Mouse (Mus musculus) large intestine, adult 2 months (tissue): Measurements from ENCODE around the gene Gnai3. TPM values are rescaled to one million over a fixed set of nuclear protein-coding genes. Genes with fewer than 3 reads are reported as not detected.

Source experiments
- DNase-seq: peaks from one replicate; pipeline ENCODE4 v3.0.0-alpha.2; 2012; ENCODE audit warnings: low read depth, low spot score
- WGBS: fragments of 180-500 bp; shearing (Covaris S2); methylation state at CpG from one replicate; pipeline ENCODE4 v1.1.7; 2018; 5-methylcytosine and 5-hydroxymethylcytosine counted together
- polyA plus RNA-seq: library from polyadenylated mRNA; depleted of rRNA; stranded (reverse); fragments of >200 nt; gene quantifications from 2 replicates; pipeline ENCODE4 v1.2.3, GENCODE M21; 2012

The Gnai3 gene
- polyA plus RNA-seq, 1 experiment = 35.7 TPM

- WGBS = 79% methylated on average over 3 of the region's 3 CpGs
Observed at GRCm38 (mm10) chr3:108121101-108121500, 24.8 kb downstream of the Gnai3 start.

GRCm38 (mm10) chr3:108117465-108117864 lies 28.5 kb downstream of the Gnai3 start:
- no peak for DNase-seq
- WGBS = 83% methylated on average over 6 of the region's 6 CpGs

More at GRCm38 (mm10) chr3:108121101-108121500, 24.8 kb downstream of the Gnai3 start:
- no peak for DNase-seq

- WGBS = 28% methylated on average over 7 of the region's 7 CpGs
- peak; percentile 71 for DNase-seq
Observed at GRCm38 (mm10) chr3:108113591-108114289, 32.2 kb downstream of the Gnai3 start.

DNA sequence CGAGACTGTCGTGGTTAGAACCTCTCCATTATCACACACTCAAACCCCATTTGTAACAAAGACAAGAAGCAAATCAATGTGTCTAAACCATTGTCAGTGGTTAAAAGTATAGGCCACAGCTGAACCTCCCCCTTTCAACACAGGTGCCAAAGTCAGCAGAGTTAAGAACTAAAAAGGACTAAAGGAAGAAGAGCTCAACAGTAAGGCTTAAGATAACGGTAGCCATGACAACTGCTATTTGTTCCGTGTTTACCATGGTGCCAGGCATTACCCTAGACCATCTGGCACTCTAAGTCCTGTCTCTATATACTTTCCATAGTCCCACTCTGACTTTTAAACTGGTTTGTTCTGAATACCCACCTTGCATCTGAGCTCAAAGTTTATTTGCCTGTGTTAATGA lies 33.3 kb downstream of the Gnai3 start:
- DNase-seq = no peak
- 38% methylated on average over 4 of the region's 4 CpGs for WGBS

DNA sequence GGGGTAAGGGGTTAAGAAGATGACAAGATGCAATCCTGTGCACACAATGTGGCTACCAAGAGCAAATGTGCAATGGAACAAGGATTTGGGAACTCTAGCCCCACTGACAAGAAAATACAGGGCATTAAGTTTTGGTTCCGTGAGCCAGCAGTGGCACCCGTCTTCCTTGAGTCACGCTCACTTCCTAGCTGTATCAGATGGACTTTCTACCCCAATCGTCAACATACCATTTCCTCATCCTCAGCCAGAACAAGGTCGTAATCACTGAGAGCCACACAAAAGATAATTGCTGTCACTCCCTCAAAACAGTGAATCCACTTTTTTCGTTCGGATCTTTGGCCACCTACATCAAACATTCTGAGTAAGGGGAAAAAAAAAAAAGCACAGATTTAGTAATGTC lies 33.7 kb downstream of the Gnai3 start:
- WGBS = 31% methylated on average over 7 of the region's 7 CpGs

DNA sequence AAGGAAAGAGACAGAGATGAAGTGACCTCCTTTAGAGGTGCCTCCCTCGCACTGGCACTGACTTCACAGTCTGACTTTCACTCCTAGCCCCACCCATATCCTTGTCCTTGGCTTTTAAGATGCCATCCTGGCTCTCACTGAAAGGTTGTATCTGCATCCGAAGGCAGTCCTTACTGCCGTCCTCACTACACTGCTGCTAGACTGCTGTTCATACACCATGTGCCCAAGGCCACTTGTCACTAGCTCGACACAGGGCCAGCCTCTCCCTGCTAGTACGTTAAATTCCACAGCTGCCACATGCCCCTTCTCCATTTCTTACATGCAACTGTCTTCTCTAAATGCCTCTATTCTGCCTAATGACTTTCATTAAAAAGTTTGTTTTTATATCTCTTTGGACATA lies 34.6 kb downstream of the Gnai3 start:
- WGBS = 64% methylated on average over 5 of the region's 5 CpGs
- no peak for DNase-seq

More for the DNA sequence above, 33.7 kb downstream of the Gnai3 start:
- DNase-seq = peak; percentile 59

- no peak for DNase-seq
- 89% methylated on average over 3 of the region's 3 CpGs for WGBS
Observed at GRCm38 (mm10) chr3:108105281-108105680, 40.7 kb downstream of the Gnai3 start.

DNA sequence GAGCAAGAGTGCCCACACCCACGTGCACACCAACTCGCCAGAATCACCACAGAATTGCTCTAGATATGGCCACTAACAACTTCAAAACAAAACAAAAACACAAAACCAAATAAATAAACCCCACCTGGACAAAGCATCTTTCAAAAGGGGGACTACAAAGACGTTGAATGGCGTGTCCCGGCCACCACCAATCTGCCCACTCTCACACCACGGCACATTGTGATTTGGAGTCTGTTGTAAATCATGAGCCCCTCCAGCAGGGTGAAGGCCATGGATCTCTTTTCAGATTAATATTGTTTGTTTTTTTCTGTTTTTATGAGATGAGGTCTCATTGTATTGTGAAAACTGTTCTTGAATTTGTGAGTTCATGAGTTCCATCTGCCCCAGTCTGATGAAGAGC lies 43.9 kb downstream of the Gnai3 start:
- DNase-seq = no peak
- 79% methylated on average over 6 of the region's 6 CpGs for WGBS

DNA sequence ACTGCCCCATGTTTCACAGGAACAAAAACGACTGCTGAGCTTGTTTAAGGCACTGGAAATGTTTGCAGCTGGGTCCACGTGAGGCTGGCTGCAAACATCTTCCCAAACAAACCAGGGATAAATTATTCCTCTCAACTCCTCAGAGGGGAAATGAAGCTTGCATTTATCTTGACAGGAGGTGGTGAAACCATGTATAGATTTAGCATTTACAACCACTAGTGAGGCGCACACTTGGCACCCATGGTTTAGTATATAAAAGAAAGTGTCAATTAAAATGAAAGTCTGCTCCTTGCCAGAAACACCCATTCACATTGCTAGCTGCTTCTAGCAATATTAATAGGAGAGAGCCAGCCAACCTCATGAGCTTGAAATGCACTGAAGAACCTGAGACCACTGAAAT lies 44.4 kb downstream of the Gnai3 start:
- DNase-seq = no peak
- WGBS = 42% methylated on average over 3 of the region's 3 CpGs

DNA sequence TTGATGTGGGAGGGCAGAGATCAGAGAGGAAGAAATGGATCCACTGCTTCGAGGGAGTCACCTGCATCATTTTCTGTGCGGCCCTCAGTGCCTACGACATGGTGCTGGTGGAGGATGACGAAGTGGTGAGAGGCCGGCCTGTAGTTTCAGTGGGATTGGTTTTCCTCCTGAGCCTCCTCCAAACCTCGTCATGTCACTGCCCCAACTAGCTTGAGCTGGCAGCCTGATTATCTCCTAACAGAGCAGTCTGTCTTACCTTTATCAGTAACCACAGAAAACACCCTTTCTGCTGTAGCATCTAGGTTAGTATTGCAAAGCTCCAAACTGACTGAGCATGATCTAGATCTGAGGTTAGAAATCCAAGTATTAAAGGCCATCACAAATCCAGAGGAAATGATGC lies 47.6 kb downstream of the Gnai3 start:
- no peak for DNase-seq
- WGBS = 84% methylated on average over 6 of the region's 6 CpGs

DNA sequence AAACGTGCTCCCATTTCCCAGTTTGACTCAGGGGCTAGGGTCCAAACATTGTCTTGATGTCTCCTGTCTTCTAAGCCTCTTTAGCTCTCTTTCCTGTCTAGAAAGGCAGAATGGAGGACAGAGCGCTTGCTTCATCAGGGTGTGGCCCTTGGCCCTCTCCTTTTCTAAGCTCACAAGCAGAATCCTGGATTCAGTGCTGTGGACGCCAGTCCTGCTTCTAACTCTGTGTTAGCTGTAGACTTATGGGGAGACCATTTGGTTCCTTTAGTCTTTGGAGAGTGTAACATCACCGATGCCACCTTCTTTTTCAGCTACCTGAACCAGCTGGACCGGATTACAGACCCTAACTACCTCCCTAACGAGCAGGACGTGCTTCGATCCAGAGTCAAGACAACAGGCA lies 48.3 kb downstream of the Gnai3 start:
- WGBS = 86% methylated on average over 8 of the region's 8 CpGs
- DNase-seq = no peak

- DNase-seq = no peak
- 70% methylated on average over 10 of the region's 10 CpGs for WGBS
Observed at GRCm38 (mm10) chr3:108096726-108097125, 49.2 kb downstream of the Gnai3 start.

GRCm38 (mm10) chr3:108096226-108096625 lies 49.7 kb downstream of the Gnai3 start:
- WGBS = 57% methylated on average over 8 of the region's 8 CpGs
- no peak for DNase-seq

- 93% methylated on average over 12 of the region's 12 CpGs for WGBS
- no peak for DNase-seq
Observed at GRCm38 (mm10) chr3:108094976-108095760, 50.8 kb downstream of the Gnai3 start.

- no peak for DNase-seq
- 88% methylated on average over 1 of the region's 1 CpGs for WGBS
Observed at GRCm38 (mm10) chr3:108094146-108094545, 51.8 kb downstream of the Gnai3 start.

DNA sequence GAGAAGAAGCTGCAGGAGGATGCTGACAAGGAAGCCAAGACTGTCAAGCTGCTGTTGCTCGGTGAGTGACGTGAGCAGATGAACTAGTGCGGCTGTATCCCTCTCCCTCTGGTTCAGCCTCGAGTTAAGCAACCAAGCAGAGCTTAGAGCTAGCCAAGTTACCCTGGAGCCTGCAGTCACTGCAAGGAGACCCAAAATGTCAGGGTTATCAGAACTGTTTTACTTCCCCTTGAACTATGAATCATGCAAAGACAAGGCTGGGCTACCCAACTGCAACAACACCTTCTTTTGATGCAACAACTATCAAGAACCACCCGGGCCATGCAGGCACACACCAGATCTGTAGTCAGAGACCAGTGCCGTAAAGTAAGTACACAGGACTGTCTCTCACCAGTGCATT lies 52.6 kb downstream of the Gnai3 start:
- WGBS = 68% methylated on average over 6 of the region's 6 CpGs
- DNase-seq = no peak

- 80% methylated on average over 15 of the region's 15 CpGs for WGBS
- DNase-seq = no peak
Observed at GRCm38 (mm10) chr3:108092536-108093115, 53.3 kb downstream of the Gnai3 start, which contains the start of gene Gnat2. Gene Gnat2, plus strand, starts transcription at chr3:108092789.

DNA sequence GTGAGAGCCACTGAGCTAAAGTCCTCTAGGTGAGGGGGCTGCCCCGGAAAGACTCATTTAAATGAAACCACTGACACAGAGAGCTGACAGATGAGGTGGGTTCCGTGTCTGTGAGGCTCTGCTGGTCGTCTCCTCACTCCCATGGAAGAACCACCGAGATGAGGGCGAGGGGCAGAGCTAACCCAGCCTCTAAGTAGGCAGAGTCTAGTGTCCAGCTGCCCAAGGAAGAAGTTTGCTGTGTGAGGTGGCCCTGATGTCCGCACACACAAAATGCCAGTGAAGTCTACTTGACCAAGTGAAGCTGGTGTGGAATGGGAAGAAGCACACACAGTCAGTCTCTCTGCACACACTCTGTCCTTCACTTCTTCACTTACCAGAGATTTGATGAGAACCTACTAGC lies 53.9 kb downstream of the Gnai3 start:
- WGBS = 82% methylated on average over 6 of the region's 6 CpGs

DNA sequence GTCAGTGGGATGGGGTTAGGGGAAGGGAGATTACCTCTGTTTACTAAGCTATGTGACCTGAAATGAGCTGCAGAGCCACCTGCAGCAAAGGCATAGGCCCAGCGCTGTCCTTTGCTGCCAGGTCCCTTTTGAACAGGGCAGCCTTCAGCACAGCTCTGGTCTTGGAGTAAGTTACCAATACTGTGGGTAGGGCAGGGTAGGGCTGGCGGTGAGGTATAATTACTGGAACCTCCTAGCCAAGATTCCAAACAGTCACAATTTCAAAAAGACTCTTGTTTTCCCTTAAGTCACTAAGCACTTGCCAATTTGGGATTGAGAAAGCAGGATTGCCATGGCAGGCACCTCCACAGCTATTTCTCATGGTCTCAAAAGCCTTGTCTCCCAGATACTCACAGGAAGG lies 55.4 kb downstream of the Gnai3 start:
- 52% methylated on average over 2 of the region's 2 CpGs for WGBS
- DNase-seq = no peak

More for the DNA sequence above, 53.9 kb downstream of the Gnai3 start:
- no peak for DNase-seq

- 46% methylated on average over 2 of the region's 2 CpGs for WGBS
- DNase-seq = no peak
Observed at GRCm38 (mm10) chr3:108089916-108090315, 56.0 kb downstream of the Gnai3 start.
